Mouse (Mus musculus): ENCODE measurements around the gene Kif20b. TPM values are rescaled to one million over a fixed set of nuclear protein-coding genes. Genes with fewer than 3 reads are reported as not detected.

The Kif20b gene
- polyA plus RNA-seq, 1 experiment from 2014 or later, result 57.0 TPM

GRCm38 (mm10) chr19:34883526-34884224 is 38.5 kb upstream of the Kif20b start:
- 91% methylated on average over 3 of the region's 3 CpGs for WGBS

GRCm38 (mm10) chr19:34886324-34886723 is 35.8 kb upstream of the Kif20b start:
- H3K9me3 ChIP-seq (ENCODE audit: control insufficient read depth, low read length), result no peaks in the 10 kb centered on the region
- WGBS, result 85% methylated on average over 4 of the region's 4 CpGs
- H3K4me3 ChIP-seq (ENCODE audit: low read depth, low read length), result no peak overlapping the region
- no peaks in the 10 kb centered on the region for H3K4me1 ChIP-seq (ENCODE audit: control insufficient read depth, insufficient read depth, low read length)
- no peak overlapping the region for H3K27ac ChIP-seq (ENCODE audit: low read depth, low read length)
- no peaks in the 10 kb centered on the region for H3K36me3 ChIP-seq (ENCODE audit: control insufficient read depth, insufficient read depth, low read length)
- no peak for ATAC-seq (ENCODE audit: insufficient read depth, low FRiP score, low TSS enrichment)
- H3K27me3 ChIP-seq (ENCODE audit: control insufficient read depth, insufficient read depth, low read length), result no peaks in the 10 kb centered on the region
- H3K9ac ChIP-seq (ENCODE audit: low read length), result no peak overlapping the region
- no peak for DNase-seq (ENCODE audit: low spot score)
- no peak overlapping the region for H3K4me2 ChIP-seq (ENCODE audit: low read depth)

More at GRCm38 (mm10) chr19:34883526-34884224, 38.5 kb upstream of the Kif20b start:
- ATAC-seq (ENCODE audit: insufficient read depth, low FRiP score, low TSS enrichment), result no peak
- DNase-seq (ENCODE audit: low spot score), result no peak
- Histone ChIP-seq H3K4me2 (ENCODE audit: low read depth) (no peak overlapping the region), H3K27me3 (ENCODE audit: control insufficient read depth, insufficient read depth, low read length) (no peaks in the 10 kb centered on the region), H3K36me3 (ENCODE audit: control insufficient read depth, insufficient read depth, low read length) (no peaks in the 10 kb centered on the region), H3K4me1 (ENCODE audit: control insufficient read depth, insufficient read depth, low read length) (peaks cover 3% of the 10 kb centered on the region; the same call in 1 of the 2 replicates), H3K9me3 (ENCODE audit: control insufficient read depth, low read length) (no peaks in the 10 kb centered on the region), H3K9ac (ENCODE audit: low read length) (no peak overlapping the region), H3K4me3 (ENCODE audit: low read depth, low read length) (no peak overlapping the region), H3K27ac (ENCODE audit: low read depth, low read length) (no peak overlapping the region)

GRCm38 (mm10) chr19:34890981-34891380 is 31.2 kb upstream of the Kif20b start:
- no peak overlapping the region for H3K27ac ChIP-seq (ENCODE audit: low read depth, low read length)
- H3K4me1 ChIP-seq (ENCODE audit: control insufficient read depth, insufficient read depth, low read length), result no peaks in the 10 kb centered on the region
- 80% methylated on average over 3 of the region's 3 CpGs for WGBS
- no peak overlapping the region for H3K4me3 ChIP-seq (ENCODE audit: low read depth, low read length)
- no peaks in the 10 kb centered on the region for H3K9me3 ChIP-seq (ENCODE audit: control insufficient read depth, low read length)
- DNase-seq (ENCODE audit: low spot score) (no peak), ATAC-seq (ENCODE audit: insufficient read depth, low FRiP score, low TSS enrichment) (no peak)
- no peaks in the 10 kb centered on the region for H3K27me3 ChIP-seq (ENCODE audit: control insufficient read depth, insufficient read depth, low read length)
- no peak overlapping the region for H3K4me2 ChIP-seq (ENCODE audit: low read depth)
- no peaks in the 10 kb centered on the region for H3K36me3 ChIP-seq (ENCODE audit: control insufficient read depth, insufficient read depth, low read length)
- H3K9ac ChIP-seq (ENCODE audit: low read length), result no peak overlapping the region

- 86% methylated on average over 1 of the region's 1 CpGs for WGBS
- no peak for ATAC-seq (ENCODE audit: insufficient read depth, low FRiP score, low TSS enrichment)
- H3K27me3 ChIP-seq (ENCODE audit: control insufficient read depth, insufficient read depth, low read length), result no peaks in the 10 kb centered on the region
- H3K27ac ChIP-seq (ENCODE audit: low read depth, low read length), result no peak overlapping the region
- no peaks in the 10 kb centered on the region for H3K36me3 ChIP-seq (ENCODE audit: control insufficient read depth, insufficient read depth, low read length)
- H3K9ac ChIP-seq (ENCODE audit: low read length), result no peak overlapping the region
- no peaks in the 10 kb centered on the region for H3K9me3 ChIP-seq (ENCODE audit: control insufficient read depth, low read length)
- no peak overlapping the region for H3K4me3 ChIP-seq (ENCODE audit: low read depth, low read length)
- no peaks in the 10 kb centered on the region for H3K4me1 ChIP-seq (ENCODE audit: control insufficient read depth, insufficient read depth, low read length)
- no peak overlapping the region for H3K4me2 ChIP-seq (ENCODE audit: low read depth)
- DNase-seq (ENCODE audit: low spot score), result no peak
Observed at GRCm38 (mm10) chr19:34891590-34891989, 30.6 kb upstream of the Kif20b start.

GRCm38 (mm10) chr19:34895082-34895481 is 27.1 kb upstream of the Kif20b start:
- H3K9me3 ChIP-seq (ENCODE audit: control insufficient read depth, low read length), result no peaks in the 10 kb centered on the region
- ATAC-seq (ENCODE audit: insufficient read depth, low FRiP score, low TSS enrichment), result no peak
- H3K36me3 ChIP-seq (ENCODE audit: control insufficient read depth, insufficient read depth, low read length), result no peaks in the 10 kb centered on the region
- H3K27ac ChIP-seq (ENCODE audit: low read depth, low read length), result no peak overlapping the region
- no peaks in the 10 kb centered on the region for H3K27me3 ChIP-seq (ENCODE audit: control insufficient read depth, insufficient read depth, low read length)
- no peak overlapping the region for H3K9ac ChIP-seq (ENCODE audit: low read length)
- WGBS, result 84% methylated on average over 4 of the region's 4 CpGs
- DNase-seq (ENCODE audit: low spot score), result no peak
- no peak overlapping the region for H3K4me2 ChIP-seq (ENCODE audit: low read depth)
- no peaks in the 10 kb centered on the region for H3K4me1 ChIP-seq (ENCODE audit: control insufficient read depth, insufficient read depth, low read length)
- no peak overlapping the region for H3K4me3 ChIP-seq (ENCODE audit: low read depth, low read length)

- no peaks in the 10 kb centered on the region for H3K27me3 ChIP-seq (ENCODE audit: control insufficient read depth, insufficient read depth, low read length)
- H3K27ac ChIP-seq (ENCODE audit: low read depth, low read length), result no peak overlapping the region
- no peak for DNase-seq (ENCODE audit: low spot score)
- no peak overlapping the region for H3K4me3 ChIP-seq (ENCODE audit: low read depth, low read length)
- 88% methylated on average over 15 of the region's 15 CpGs for WGBS
- no peak overlapping the region for H3K9ac ChIP-seq (ENCODE audit: low read length)
- H3K9me3 ChIP-seq (ENCODE audit: control insufficient read depth, low read length), result no peaks in the 10 kb centered on the region
- no peaks in the 10 kb centered on the region for H3K36me3 ChIP-seq (ENCODE audit: control insufficient read depth, insufficient read depth, low read length)
- no peak overlapping the region for H3K4me2 ChIP-seq (ENCODE audit: low read depth)
- H3K4me1 ChIP-seq (ENCODE audit: control insufficient read depth, insufficient read depth, low read length), result no peaks in the 10 kb centered on the region
- no peak for ATAC-seq (ENCODE audit: insufficient read depth, low FRiP score, low TSS enrichment)
Observed at GRCm38 (mm10) chr19:34897082-34897965, 24.8 kb upstream of the Kif20b start.

- no peak overlapping the region for H3K27ac ChIP-seq (ENCODE audit: low read depth, low read length)
- H3K4me2 ChIP-seq (ENCODE audit: low read depth), result no peak overlapping the region
- no peaks in the 10 kb centered on the region for H3K27me3 ChIP-seq (ENCODE audit: control insufficient read depth, insufficient read depth, low read length)
- no peaks in the 10 kb centered on the region for H3K9me3 ChIP-seq (ENCODE audit: control insufficient read depth, low read length)
- H3K4me1 ChIP-seq (ENCODE audit: control insufficient read depth, insufficient read depth, low read length), result no peaks in the 10 kb centered on the region
- WGBS, result 89% methylated on average over 4 of the region's 4 CpGs
- H3K4me3 ChIP-seq (ENCODE audit: low read depth, low read length), result no peak overlapping the region
- DNase-seq (ENCODE audit: low spot score), result no peak
- no peak overlapping the region for H3K9ac ChIP-seq (ENCODE audit: low read length)
- no peak for ATAC-seq (ENCODE audit: insufficient read depth, low FRiP score, low TSS enrichment)
- no peaks in the 10 kb centered on the region for H3K36me3 ChIP-seq (ENCODE audit: control insufficient read depth, insufficient read depth, low read length)
Observed at GRCm38 (mm10) chr19:34898941-34899340, 23.2 kb upstream of the Kif20b start.

GRCm38 (mm10) chr19:34901266-34901665 is 20.9 kb upstream of the Kif20b start:
- Histone ChIP-seq H3K4me3 (ENCODE audit: low read depth, low read length) (no peak overlapping the region), H3K27me3 (ENCODE audit: control insufficient read depth, insufficient read depth, low read length) (no peaks in the 10 kb centered on the region), H3K36me3 (ENCODE audit: control insufficient read depth, insufficient read depth, low read length) (no peaks in the 10 kb centered on the region), H3K27ac (ENCODE audit: low read depth, low read length) (no peak overlapping the region), H3K9ac (ENCODE audit: low read length) (no peak overlapping the region), H3K9me3 (ENCODE audit: control insufficient read depth, low read length) (no peaks in the 10 kb centered on the region), H3K4me1 (ENCODE audit: control insufficient read depth, insufficient read depth, low read length) (no peaks in the 10 kb centered on the region), H3K4me2 (ENCODE audit: low read depth) (no peak overlapping the region)
- WGBS, result 89% methylated on average over 7 of the region's 7 CpGs
- ATAC-seq (ENCODE audit: insufficient read depth, low FRiP score, low TSS enrichment) (no peak), DNase-seq (ENCODE audit: low spot score) (no peak)
